Mouse (Mus musculus): ENCODE results near the gene Iqsec1.
A peak's percentile ranks its signal among the peaks of the same experiment; 100 is the strongest.

Iqsec1 gene

DNA sequence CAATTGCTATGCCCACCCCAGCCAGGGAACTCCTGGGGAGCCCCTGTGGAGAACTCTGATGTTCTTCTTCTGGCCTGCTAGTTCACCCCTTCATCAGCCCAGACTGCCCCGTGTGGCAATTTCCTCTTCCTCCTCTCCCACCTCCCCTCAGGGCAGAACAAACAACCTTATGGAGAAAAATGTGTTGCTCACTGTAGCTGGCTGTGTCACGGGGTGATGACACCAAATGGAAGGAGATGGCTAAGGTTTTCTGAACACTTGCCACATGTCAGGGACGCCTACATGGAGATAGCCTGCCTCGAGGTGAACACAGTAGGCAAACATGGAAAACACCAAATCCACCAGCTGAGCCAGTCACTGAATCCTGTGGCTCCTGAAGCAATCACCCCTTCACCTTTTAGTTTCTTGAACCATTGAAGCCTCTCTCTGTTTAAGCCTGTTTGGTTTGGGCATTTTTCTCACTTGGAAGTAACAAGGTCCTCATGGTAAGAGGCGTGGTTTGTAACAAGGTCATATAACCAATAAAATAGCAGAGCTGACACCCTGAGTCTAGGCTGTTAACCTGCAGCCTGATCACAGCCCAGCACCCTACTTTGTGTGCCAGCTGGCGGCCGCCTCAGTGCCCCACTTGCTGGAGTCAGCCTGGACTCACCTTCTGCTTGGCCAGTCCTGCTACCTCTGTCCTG lies 233.4 kb downstream of the Iqsec1 start:
- DNase-seq (ENCODE audit: low spot score), result no peak

DNA sequence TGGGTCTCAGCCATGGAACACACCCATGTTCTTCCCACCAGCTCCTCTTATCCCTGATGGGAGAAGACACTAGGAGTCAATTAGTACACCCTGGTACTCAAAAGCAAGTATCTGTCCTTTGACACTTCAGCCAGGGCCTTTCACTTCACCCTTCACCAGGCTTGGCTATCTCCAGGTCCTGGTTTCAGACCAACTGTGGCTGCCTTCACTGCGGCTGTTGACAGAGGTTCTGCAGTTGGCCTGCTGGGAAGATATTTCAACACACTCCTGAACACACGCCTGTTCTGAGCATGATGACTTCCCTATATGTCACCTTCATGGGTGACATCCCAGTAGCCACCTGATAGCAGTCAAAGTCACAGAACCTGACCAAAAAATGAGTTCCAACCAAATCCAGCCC lies 234.4 kb downstream of the Iqsec1 start:
- DNase-seq (ENCODE audit: low spot score), result no peak

- no peak for DNase-seq (ENCODE audit: low spot score)
Measured at GRCm38 (mm10) chr6:90753656-90754055, 234.8 kb downstream of the Iqsec1 start.

DNA sequence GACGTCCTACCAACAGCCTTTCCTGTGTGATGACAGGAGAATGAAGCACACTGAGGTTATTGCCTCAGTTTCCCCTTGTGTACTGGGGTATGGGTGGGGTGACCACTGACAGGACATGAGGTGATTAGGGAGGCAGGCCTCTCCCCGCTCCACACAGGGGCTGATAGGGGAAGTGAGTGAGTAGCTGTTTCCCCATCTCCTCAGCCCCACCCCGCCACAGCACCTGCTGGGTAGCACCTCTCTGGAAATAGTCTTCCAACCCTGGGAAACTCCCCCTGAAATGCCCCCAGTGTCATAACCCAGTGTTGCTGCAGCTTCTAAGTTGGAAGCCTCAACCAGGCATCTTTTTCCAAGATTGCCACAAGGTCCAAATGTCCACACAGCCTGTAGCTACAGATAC lies 236.9 kb downstream of the Iqsec1 start:
- DNase-seq (ENCODE audit: low spot score), result no peak

GRCm38 (mm10) chr6:90750091-90750490 lies 238.4 kb downstream of the Iqsec1 start:
- DNase-seq (ENCODE audit: low spot score), result no peak

GRCm38 (mm10) chr6:90749414-90749937 lies 239.0 kb downstream of the Iqsec1 start:
- no peak for DNase-seq (ENCODE audit: low spot score)

DNA sequence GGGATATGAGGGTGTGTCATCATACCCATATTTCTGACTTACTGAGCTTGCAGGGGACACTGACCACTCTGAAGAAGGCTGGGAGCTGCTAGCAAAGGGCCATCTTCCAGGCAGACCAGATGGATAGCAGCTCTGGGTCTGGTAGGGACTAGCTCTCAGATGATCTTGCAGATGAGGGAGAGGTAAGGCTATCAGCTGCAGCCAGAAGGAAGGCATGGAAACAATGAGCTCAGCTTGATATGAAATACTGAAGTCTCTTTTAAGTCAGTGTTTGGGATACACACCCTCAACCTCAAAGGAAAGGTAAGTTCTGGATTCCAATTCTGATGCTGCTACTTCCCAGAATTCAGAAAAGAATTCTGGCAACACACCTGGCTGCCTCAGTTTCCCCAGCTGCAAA lies 239.5 kb downstream of the Iqsec1 start:
- DNase-seq (ENCODE audit: low spot score), result no peak

DNA sequence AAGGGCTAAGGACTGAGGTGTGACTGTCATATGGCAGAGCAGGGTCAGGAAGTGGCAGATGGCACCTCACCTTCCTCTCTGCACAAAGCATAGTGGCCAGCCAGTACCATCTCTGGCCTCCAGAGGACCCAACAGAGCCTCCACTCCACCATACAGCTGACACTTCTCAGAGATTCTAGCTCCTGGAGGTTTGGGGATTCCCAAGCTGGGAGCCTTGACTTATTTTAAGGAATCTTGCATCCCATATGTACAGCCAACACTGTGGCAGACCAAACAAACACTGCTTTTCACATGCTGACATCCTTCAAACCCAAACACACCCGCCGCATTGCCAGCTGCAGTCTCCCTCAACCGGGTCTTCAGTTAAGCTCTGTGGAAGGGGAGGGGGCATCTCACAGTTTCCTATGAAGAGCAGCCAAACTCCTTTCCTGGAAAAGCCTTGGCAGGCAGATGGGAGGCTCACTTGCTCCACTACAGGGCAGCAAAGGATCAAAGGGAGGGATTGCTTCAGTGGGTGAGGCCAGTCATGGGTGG lies 242.1 kb downstream of the Iqsec1 start:
- no peak for DNase-seq (ENCODE audit: low spot score)

DNA sequence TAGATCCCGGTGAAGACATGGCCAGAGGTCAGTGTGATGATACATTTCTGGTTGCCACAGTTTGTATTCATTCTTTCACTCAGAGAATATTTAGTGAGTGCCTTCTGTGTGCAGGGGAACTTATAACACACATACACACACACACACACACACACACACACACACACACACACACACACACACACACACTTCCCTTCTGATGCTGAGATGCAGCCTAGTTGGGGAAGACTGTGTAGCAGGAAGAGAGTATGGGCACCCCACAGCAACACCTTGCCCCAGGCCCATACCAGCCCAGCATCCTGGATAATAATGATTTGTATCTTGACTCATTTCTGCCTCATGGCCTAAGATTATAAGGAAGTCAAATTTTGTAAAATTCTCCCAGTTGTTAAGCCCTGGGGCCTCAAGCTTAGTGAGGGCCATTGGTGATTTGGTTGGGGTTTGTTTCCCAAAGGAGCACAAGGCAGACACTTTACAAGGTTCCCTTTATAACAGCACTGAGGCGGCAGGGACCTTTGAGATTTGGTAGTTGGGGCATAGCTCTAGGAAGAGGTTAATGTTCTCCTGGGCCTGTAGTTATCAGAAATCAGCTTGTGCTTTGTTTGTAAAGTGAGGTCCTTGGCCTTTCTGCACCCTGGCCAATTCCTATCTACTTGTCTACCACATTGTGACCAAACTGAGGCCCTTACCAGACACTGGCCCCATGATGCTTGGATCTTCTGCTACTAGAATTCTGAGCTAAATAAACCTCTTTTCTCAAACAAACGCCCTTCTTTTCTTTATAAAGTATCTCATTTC lies 242.9 kb downstream of the Iqsec1 start:
- no peak for DNase-seq (ENCODE audit: low spot score)

- DNase-seq (ENCODE audit: low spot score), result no peak
Measured at GRCm38 (mm10) chr6:90742453-90742852, 246.0 kb downstream of the Iqsec1 start.

GRCm38 (mm10) chr6:90741717-90742116 lies 246.8 kb downstream of the Iqsec1 start:
- no peak for DNase-seq (ENCODE audit: low spot score)

DNA sequence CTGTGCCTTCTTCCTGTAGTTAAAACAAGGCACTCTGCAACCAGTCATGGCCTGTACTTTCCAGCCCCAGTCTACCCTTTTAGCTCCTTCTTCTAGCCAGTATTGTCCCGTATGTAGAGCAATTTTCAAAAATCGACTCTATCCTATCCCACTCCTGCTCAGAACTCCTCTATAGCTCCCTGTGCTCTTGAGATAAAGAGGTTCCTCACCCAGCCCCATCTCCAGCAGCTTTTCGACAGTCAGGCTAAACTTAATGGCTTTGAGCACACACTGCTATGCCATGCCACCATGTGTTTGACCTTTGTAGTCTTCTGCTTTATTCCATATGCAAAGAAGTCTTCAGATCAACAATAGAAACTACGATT lies 247.4 kb downstream of the Iqsec1 start:
- no peak for DNase-seq (ENCODE audit: low spot score)

GRCm38 (mm10) chr6:90740348-90741055 lies 248.0 kb downstream of the Iqsec1 start:
- DNase-seq (ENCODE audit: low spot score), result no peak

- peak; percentile 64 for DNase-seq (ENCODE audit: low spot score)
Measured at GRCm38 (mm10) chr6:90737376-90737775, 251.1 kb downstream of the Iqsec1 start.

GRCm38 (mm10) chr6:90736691-90737245 lies 251.7 kb downstream of the Iqsec1 start:
- no peak for DNase-seq (ENCODE audit: low spot score)

DNA sequence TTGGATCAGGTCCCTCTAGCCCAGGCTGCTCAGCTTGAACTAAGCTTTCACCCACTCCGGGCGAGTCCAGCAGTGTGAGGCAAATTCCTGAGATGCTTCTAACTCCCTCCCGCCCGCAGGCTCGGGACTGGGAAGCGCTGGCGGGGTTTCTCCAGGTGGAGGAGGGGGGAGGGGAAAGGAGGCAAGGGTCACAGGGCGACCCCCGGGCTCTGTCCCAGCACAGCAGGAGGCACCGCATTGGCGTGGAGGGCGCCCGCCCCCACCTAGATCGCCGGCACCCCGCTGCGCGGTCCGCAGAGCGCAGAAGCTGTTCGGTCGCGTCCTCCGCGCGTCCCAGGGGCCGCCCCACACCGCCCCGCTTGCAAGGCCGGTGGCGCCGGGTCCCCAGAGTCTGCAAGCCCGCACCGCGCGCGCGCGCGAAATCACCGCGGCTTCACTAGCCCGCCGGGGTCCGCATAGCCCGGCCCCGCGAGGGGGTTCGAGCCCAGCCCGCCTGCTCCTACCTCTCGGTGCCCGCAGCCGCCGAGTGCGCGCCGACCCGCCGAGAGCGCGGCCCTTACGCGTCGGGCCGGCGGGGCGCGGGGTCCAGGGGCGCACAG lies 252.3 kb downstream of the Iqsec1 start:
- DNase-seq (ENCODE audit: low spot score), result no peak

DNA sequence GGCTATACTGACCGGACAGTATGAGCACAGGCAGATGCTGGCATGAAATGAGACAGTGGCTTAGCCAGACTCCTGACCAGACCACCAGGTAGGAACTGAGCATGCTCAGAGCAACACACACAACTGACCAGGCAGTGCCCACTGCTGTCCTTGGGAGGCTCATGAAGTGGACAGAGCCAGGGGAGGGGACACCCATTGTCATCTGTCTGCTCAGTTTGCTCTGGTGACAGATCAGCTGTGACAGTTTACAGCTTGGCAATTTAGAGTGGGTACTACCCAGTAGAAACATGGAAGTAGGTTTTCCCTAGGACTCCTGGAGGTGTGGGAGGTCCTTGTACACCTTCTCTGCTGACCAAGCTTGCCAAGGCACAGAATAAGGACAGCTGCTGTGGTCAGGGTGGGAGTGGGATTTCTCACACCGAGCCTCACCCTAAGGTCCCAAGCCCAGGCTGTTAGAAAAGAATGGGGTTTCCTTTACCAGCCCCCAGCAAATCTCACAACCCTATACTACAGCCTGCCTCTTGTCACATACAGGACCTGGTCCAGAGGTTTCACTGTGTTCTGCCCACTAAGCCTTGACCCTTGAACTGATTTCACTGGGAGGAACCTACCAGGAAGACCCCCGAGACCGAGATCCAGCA lies 253.0 kb downstream of the Iqsec1 start:
- no peak for DNase-seq (ENCODE audit: low spot score)

DNA sequence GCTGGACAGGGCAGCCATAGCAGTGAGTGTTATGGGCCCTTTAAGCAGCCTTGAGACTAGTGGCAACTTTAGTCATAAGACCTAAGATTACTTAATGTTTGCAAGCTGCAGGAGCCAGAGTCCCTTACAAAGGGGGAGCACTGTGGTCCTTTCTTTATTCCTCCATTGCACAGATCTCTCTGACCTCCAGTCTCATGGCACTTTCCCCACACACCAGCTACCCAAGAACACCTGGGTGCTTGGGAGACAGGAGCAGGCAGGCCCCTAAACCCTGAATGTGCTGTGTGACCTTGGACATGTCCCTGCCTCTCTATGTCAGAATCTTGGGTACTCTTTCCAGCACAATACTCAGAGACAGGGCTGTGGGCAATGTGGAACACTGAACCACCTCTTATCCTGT lies 253.7 kb downstream of the Iqsec1 start:
- no peak for DNase-seq (ENCODE audit: low spot score)

DNA sequence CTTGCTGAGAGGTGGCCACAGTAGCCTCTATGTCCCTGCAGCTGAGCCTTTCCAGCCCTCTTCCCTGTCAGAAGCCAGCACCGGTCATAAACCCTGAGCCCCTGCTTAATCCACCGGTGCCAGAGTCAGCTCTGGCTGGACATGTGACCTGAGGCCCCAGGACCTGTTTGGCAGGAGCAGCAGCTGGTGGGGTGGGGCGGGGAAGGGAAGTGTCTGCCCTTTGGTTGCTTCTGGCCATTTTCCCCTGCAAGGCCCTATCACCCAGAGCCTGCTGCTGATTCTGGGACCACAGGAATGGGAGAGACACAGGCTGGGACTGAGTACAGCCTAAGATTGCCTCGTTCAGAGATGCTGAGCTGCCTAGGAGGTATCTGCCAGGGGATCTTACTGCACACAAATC lies 257.2 kb downstream of the Iqsec1 start:
- no peak for DNase-seq (ENCODE audit: low spot score)

DNA sequence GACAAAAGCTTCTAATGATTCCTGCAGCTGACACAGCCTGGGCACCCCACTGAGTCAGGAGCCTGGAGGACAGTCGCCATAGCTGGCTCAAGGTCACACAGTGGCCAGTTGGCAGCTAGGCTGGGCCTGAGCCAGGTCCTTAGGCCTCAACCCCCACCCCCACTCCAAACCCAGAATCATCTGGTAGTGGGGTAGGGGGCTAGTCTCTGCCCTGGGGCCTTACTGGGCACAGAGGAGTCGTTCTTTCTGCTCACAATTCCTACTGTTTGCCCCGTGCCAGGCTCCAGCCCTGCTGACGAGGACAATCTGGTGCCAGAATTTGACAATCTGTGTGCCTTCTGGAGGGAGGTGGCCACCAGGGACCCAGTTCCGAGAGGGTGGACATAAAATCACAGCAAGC lies 258.7 kb downstream of the Iqsec1 start:
- DNase-seq (ENCODE audit: low spot score), result no peak

DNA sequence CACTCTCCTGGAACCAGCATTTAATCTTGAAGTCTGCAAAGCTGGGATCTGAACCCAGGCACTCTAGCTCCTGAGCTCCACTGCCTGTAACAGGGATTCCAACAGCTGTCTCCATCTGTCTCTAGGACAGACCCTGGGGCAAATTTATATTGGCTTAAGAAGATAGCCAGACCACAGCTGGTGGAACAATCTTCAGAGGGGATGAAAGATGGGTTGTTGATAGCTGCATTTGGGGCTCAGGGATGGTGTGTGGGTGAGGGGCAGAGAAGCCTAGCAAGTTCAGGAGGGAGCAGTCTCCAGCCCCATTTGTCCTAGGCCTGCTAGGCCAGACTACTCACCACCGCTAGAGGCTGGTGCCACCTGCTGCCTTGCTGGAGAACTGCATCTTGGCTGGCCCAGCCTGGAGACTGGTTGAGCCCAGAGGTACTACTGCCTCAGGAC lies 260.0 kb downstream of the Iqsec1 start:
- DNase-seq (ENCODE audit: low spot score), result peak; percentile 68

Measured in left cerebral cortex, adult 11 months (tissue).